Mouse (Mus musculus) lung, adult 2 months (tissue): ENCODE data around the gene Tubb4a. TPM values are rescaled to one million over a fixed set of nuclear protein-coding genes. Genes with fewer than 3 reads are reported as not detected.
"Not testable (repeated sequence)": the region's sequence is repeated elsewhere in the genome, so short reads cannot be mapped to it uniquely, and the experiment has no call there.

Source experiments
- DNase-seq: peaks from one replicate; pipeline ENCODE4 v3.0.0; 2022
- H3K4me1 ChIP-seq: fragments of 200-500 bp; 2 replicates; pipeline ENCODE4 v1.6.1; 2011; ENCODE audit warnings: low read length; ENCODE audit not compliant: control insufficient read depth, insufficient read depth
- H3K4me3 ChIP-seq: fragments of 200-500 bp; replicated peaks from 2 replicates; pipeline ENCODE3; 2011; ENCODE audit warnings: low read depth, mild to moderate bottlenecking, control low read depth, low read length; ENCODE audit errors: extremely low read depth
- CTCF ChIP-seq: fragments of 200-500 bp; IDR thresholded peaks from 2 replicates; pipeline ENCODE4 v1.5.1; 2011; ENCODE audit warnings: mild to moderate bottlenecking, low read length, control low read depth; ENCODE audit not compliant: insufficient read depth
- POLR2A ChIP-seq: fragments of 200-500 bp; IDR thresholded peaks from 2 replicates; pipeline ENCODE4 v1.6.1; 2011; ENCODE audit warnings: low read depth, mild to moderate bottlenecking, control low read depth, low read length, borderline replicate concordance; ENCODE audit errors: extremely low read depth
- WGBS: fragments of 180-500 bp; shearing (Covaris S2); methylation state at CpG from one replicate; pipeline ENCODE4 v1.1.7; 2018; 5-methylcytosine and 5-hydroxymethylcytosine counted together
- polyA plus RNA-seq: library from polyadenylated mRNA; depleted of rRNA; stranded (reverse); fragments of >200 nt; gene quantifications from 2 replicates; pipeline ENCODE4 v1.2.3, GENCODE M21; 2012; rRNA removed

Gene Tubb4a
- 34.2 and 37.7 TPM in 2 replicates for polyA plus RNA-seq

- TF ChIP-seq CTCF (no peak), POLR2A (no peak)
- WGBS, result 10% methylated on average over 31 of the region's 31 CpGs
- DNase-seq, result no peak
- no peaks in the 10 kb centered on the region; the same call in 1 of the 2 replicates for H3K4me1 ChIP-seq
- H3K4me3 ChIP-seq, result peak within 1 kb of the TSS; percentile 33
These were observed at the start of gene Tubb4a for GRCm38 (mm10) chr17:57087049-57087832. Gene Tubb4a, minus strand, starts transcription at chr17:57087782.

GRCm38 (mm10) chr17:57135635-57136034, 48.1 kb upstream of the Tubb4a start:
- WGBS, result 65% methylated on average over 3 of the region's 3 CpGs

GRCm38 (mm10) chr17:57134693-57135092, 47.1 kb upstream of the Tubb4a start:
- DNase-seq, result no peak
- TF ChIP-seq POLR2A, result no peak
- no peak for TF ChIP-seq CTCF
- H3K4me3 ChIP-seq, result no peak overlapping the region
- H3K4me1 ChIP-seq, result no peaks in the 10 kb centered on the region
- 70% methylated on average over 2 of the region's 2 CpGs for WGBS

More at GRCm38 (mm10) chr17:57135635-57136034, 48.1 kb upstream of the Tubb4a start:
- no peak overlapping the region for H3K4me3 ChIP-seq
- DNase-seq, result no peak
- H3K4me1 ChIP-seq, result no peaks in the 10 kb centered on the region
- TF ChIP-seq CTCF, result no peak

- DNase-seq, H3K4me3 ChIP-seq, H3K4me1 ChIP-seq: not testable (repeated sequence)
- 26% methylated on average over 3 of the region's 3 CpGs for WGBS
These were observed 46.4 kb upstream of the Tubb4a start for GRCm38 (mm10) chr17:57134021-57134420.

GRCm38 (mm10) chr17:57131793-57132192, 44.2 kb upstream of the Tubb4a start:
- Histone ChIP-seq H3K4me1 (no peaks in the 10 kb centered on the region), H3K4me3 (no peak overlapping the region)
- DNase-seq, result no peak
- 83% methylated on average over 1 of the region's 1 CpGs for WGBS
- TF ChIP-seq POLR2A, result no peak
- no peak for TF ChIP-seq CTCF

- WGBS, result 48% methylated on average over 3 of the region's 3 CpGs
These were observed 38.5 kb upstream of the Tubb4a start for GRCm38 (mm10) chr17:57125853-57126622.

GRCm38 (mm10) chr17:57124792-57125191, 37.2 kb upstream of the Tubb4a start:
- 69% methylated on average over 4 of the region's 4 CpGs for WGBS

More at GRCm38 (mm10) chr17:57125853-57126622, 38.5 kb upstream of the Tubb4a start:
- TF ChIP-seq POLR2A, result no peak
- TF ChIP-seq CTCF, result no peak
- no peak for DNase-seq
- Histone ChIP-seq H3K4me1 (no peaks in the 10 kb centered on the region), H3K4me3 (no peak overlapping the region)

GRCm38 (mm10) chr17:57123192-57124118, 35.9 kb upstream of the Tubb4a start:
- DNase-seq, result no peak
- Histone ChIP-seq H3K4me3 (no peak overlapping the region), H3K4me1 (no peaks in the 10 kb centered on the region)
- WGBS, result 85% methylated on average over 11 of the region's 11 CpGs
- TF ChIP-seq CTCF (no peak), POLR2A (no peak)

More at GRCm38 (mm10) chr17:57124792-57125191, 37.2 kb upstream of the Tubb4a start:
- Histone ChIP-seq H3K4me3 (no peak overlapping the region), H3K4me1 (no peaks in the 10 kb centered on the region)
- DNase-seq, result no peak
- TF ChIP-seq CTCF, result no peak
- no peak for TF ChIP-seq POLR2A

GRCm38 (mm10) chr17:57121856-57122255, 34.3 kb upstream of the Tubb4a start:
- DNase-seq, result no peak
- WGBS, result 73% methylated on average over 2 of the region's 2 CpGs
- no peak for TF ChIP-seq POLR2A
- no peak for TF ChIP-seq CTCF
- no peaks in the 10 kb centered on the region for H3K4me1 ChIP-seq
- no peak overlapping the region for H3K4me3 ChIP-seq
